Mouse (Mus musculus) midbrain, postnatal 0 days (tissue): ENCODE results near the gene Plbd2. TPM values are rescaled to one million over a fixed set of nuclear protein-coding genes. Genes with fewer than 3 reads are reported as not detected.

Experiments
- ATAC-seq: fragments of 200-750 bp; cut with Nextera tagmentation; 2 replicates; pipeline ENCODE4 v1.8.0; 2017; ENCODE audit warnings: moderate number of reproducible peaks, mild to moderate bottlenecking, moderate TSS enrichment, moderate library complexity; ENCODE audit not compliant: low FRiP score
- DNase-seq: peaks from one replicate; pipeline ENCODE4 v3.0.0-alpha.2; 2015; ENCODE audit warnings: low spot score
- H3K27ac ChIP-seq: fragments of 300-500 bp; sonication (generic); 2 replicates; pipeline ENCODE4 v1.5.1; 2014; ENCODE audit warnings: low read depth, mild to moderate bottlenecking, low read length, mixed read lengths
- H3K27me3 ChIP-seq: fragments of 300-500 bp; sonication (generic); 2 replicates; pipeline ENCODE4 v1.6.1; 2014; ENCODE audit warnings: low read length, control low read depth, mixed read lengths; ENCODE audit not compliant: insufficient read depth
- H3K36me3 ChIP-seq: fragments of 300-500 bp; sonication (generic); 2 replicates; pipeline ENCODE4 v1.6.1; 2014; ENCODE audit warnings: low read length, control low read depth, mixed read lengths; ENCODE audit not compliant: insufficient read depth
- H3K4me1 ChIP-seq: fragments of 300-500 bp; sonication (generic); 2 replicates; pipeline ENCODE4 v1.6.1; 2014; ENCODE audit warnings: mild to moderate bottlenecking, control low read depth, antibody characterized with exemption, low read length, mixed read lengths; ENCODE audit not compliant: insufficient read depth
- H3K4me2 ChIP-seq: fragments of 300-500 bp; sonication (generic); 2 replicates; pipeline ENCODE4 v1.6.1; 2014; ENCODE audit warnings: low read depth, mild to moderate bottlenecking, low read length, mixed read lengths; ENCODE audit not compliant: poor library complexity, severe bottlenecking
- H3K4me3 ChIP-seq: fragments of 300-500 bp; sonication (generic); 2 replicates; pipeline ENCODE4 v1.5.1; 2014; ENCODE audit warnings: low read depth, mild to moderate bottlenecking, low read length, moderate library complexity
- H3K9ac ChIP-seq: fragments of 300-500 bp; sonication (generic); replicated peaks from 2 replicates; pipeline ENCODE4 v1.6.1; 2014; ENCODE audit warnings: mild to moderate bottlenecking, low read length, moderate library complexity, mixed read lengths; ENCODE audit not compliant: poor library complexity, severe bottlenecking
- H3K9me3 ChIP-seq: fragments of 300-500 bp; sonication (generic); 2 replicates; pipeline ENCODE4 v1.6.1; 2016; ENCODE audit warnings: low read length, control low read depth
- CTCF ChIP-seq: IDR thresholded peaks from 2 replicates; pipeline ENCODE4 v1.5.1; 2016; ENCODE audit warnings: antibody characterized with exemption, mild to moderate bottlenecking
- WGBS: fragments of 180-500 bp; shearing (Covaris S2); extraction: QIAGEN DNeasy Blood & Tissue Kit; methylation state at CpG from one replicate; pipeline ENCODE4 v1.1.7; 2014; 5-methylcytosine and 5-hydroxymethylcytosine counted together
- polyA plus RNA-seq: library from polyadenylated mRNA; unstranded; fragments of >200 nt; fragmentation: Nextera tagmentation; extraction: Ambion mirVana; gene quantifications from 2 replicates; pipeline ENCODE4 v1.2.1, GENCODE M21; 2015
- total RNA-seq: library from RNA; depleted of rRNA; stranded (reverse); fragments of >200 nt; gene quantifications from 2 replicates; pipeline ENCODE4 v1.2.3, GENCODE M21; 2014

Plbd2 gene
- total and polyA plus RNA-seq, 2 experiments from 2014 or later, result 26.7 to 49.9 TPM

DNA sequence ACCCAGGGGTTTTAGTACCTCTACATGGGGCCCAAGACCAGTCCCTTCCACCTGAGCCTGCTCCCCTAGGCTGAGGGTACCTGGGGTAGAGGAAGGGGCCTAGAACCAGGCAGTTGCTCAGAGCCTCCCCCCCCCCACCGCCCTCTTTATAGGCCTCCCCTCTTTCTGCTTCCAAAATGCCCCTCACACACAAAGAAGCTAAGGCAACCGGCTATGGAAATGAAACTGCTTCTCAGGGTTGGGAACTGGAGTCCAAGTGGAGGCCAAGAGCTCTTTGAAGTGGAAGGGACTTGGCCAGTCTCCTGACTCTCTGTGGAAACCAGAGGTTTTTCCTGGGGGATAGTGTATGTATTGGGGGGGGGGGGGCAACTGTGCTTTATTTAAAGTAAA is 31.3 kb upstream of the Plbd2 start:
- DNase-seq, result peak; percentile 70
- peaks cover 12% of the 10 kb centered on the region for H3K36me3 ChIP-seq
- no peak for TF ChIP-seq CTCF
- no peak overlapping the region for H3K9ac ChIP-seq
- WGBS, result 58% methylated on average over 2 of the region's 2 CpGs
- ATAC-seq, result peak; percentile 58; the same call in 1 of the 2 replicates
- H3K4me3 ChIP-seq, result no peak overlapping the region
- no peaks in the 10 kb centered on the region for H3K27me3 ChIP-seq
- no peaks in the 10 kb centered on the region; the same call in 1 of the 2 replicates for H3K4me1 ChIP-seq
- no peak overlapping the region for H3K4me2 ChIP-seq
- H3K27ac ChIP-seq, result peak overlapping the region; percentile 26; the same call in 1 of the 2 replicates
- no peaks in the 10 kb centered on the region for H3K9me3 ChIP-seq

DNA sequence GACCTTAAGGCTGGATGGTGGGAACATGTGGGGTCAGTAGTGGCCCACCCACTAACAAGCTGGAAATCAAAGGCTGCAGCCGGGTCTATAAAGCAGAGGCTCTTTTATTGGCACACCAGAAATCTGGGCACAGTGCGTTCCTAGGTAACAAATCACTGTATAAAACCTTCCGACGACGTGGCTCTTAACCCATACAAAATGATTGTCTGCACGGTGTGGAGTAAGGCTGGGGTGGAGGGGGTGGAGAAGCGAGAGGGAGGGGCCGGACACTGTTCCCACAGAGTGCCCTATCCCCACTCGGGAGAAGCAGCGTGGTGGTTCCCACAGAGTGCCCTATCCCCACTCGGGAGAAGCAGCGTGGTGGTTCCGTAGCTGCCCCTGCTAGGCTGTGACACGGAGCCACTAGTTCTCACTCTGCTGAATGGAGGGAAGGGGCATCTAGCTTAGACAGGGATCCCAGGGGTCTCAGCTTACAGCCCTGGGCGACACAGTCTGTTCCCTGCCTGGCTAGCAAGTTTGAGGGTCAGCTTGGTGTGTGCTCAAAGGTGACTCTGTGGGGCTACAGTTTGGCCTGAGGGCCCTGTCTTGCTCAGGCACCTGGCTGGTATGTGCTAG is 30.8 kb upstream of the Plbd2 start:
- no peak; the same call in 1 of the 2 replicates for ATAC-seq
- Histone ChIP-seq H3K27ac (peak overlapping the region; percentile 26; the same call in 1 of the 2 replicates), H3K9ac (no peak overlapping the region), H3K27me3 (no peaks in the 10 kb centered on the region), H3K4me3 (no peak overlapping the region), H3K4me1 (no peaks in the 10 kb centered on the region; the same call in 1 of the 2 replicates), H3K9me3 (no peaks in the 10 kb centered on the region), H3K4me2 (no peak overlapping the region), H3K36me3 (peaks cover 10% of the 10 kb centered on the region)
- TF ChIP-seq CTCF, result no peak
- peak; percentile 51 for DNase-seq
- WGBS, result 48% methylated on average over 15 of the region's 15 CpGs

DNA sequence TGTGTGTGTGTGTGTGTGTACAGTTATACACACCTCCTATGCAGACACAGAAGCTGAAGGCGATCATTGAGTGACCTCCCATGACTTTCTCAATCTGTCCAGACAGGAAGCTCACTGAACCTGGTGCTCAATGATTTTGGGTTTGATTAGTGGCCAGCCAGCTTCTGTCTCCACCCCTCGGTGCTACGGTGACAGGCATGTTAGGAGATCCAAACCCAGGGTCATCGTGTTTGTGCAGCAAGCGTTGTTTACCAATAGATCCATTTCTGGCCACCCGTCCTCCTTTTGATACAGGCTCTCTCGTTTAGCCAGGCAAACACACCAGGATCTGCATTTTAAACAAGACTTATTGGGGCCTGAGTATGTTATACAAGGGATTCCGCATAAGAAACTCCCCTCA is 28.2 kb upstream of the Plbd2 start:
- ATAC-seq (no peak), DNase-seq (no peak)
- TF ChIP-seq CTCF, result no peak
- 89% methylated on average over 8 of the region's 8 CpGs for WGBS
- H3K9me3 ChIP-seq, result no peaks in the 10 kb centered on the region
- H3K27me3 ChIP-seq, result no peaks in the 10 kb centered on the region
- H3K4me3 ChIP-seq, result no peak overlapping the region
- H3K4me1 ChIP-seq, result no peaks in the 10 kb centered on the region; the same call in 1 of the 2 replicates
- no peaks in the 10 kb centered on the region for H3K36me3 ChIP-seq
- H3K27ac ChIP-seq, result no peak overlapping the region
- no peak overlapping the region for H3K9ac ChIP-seq
- H3K4me2 ChIP-seq, result no peak overlapping the region

DNA sequence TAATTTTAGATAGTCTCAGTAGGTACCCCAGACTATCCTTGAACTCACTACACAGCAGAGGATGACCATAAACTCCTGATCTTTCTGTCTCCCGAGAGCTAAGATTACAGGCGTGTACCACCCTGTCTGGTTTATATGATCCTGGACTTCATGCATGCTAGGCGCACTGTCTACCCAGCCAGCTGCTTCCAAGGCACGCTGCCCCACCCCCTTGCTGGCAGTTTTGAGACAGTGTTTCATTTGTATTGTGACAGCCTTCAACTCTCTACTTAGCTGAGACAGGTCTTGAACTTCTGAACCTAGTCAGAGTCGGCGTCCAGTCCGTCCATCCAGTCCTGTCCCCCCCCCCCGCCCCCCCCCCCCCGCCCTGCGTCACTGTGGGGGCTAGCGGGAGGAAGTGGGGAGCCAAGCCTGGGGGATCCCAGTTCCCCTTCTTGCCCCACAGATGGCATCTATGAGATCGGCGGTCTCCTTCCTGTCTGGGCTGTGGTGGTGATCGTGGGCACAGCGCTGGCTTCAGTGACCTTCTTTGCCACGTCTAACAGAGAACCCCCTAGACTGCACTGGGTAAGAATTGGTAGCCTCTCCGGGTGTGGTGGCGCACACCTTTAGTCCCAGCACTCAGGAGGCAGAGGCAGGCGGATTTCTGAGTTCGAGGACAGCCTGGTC is 24.0 kb upstream of the Plbd2 start:
- Histone ChIP-seq H3K9me3 (no peaks in the 10 kb centered on the region), H3K27me3 (no peaks in the 10 kb centered on the region), H3K4me3 (no peak overlapping the region), H3K4me2 (no peak overlapping the region), H3K27ac (no peak overlapping the region), H3K9ac (no peak overlapping the region), H3K36me3 (no peaks in the 10 kb centered on the region), H3K4me1 (no peaks in the 10 kb centered on the region)
- TF ChIP-seq CTCF, result no peak
- WGBS, result 93% methylated on average over 14 of the region's 20 CpGs
- ATAC-seq (no peak), DNase-seq (no peak)

DNA sequence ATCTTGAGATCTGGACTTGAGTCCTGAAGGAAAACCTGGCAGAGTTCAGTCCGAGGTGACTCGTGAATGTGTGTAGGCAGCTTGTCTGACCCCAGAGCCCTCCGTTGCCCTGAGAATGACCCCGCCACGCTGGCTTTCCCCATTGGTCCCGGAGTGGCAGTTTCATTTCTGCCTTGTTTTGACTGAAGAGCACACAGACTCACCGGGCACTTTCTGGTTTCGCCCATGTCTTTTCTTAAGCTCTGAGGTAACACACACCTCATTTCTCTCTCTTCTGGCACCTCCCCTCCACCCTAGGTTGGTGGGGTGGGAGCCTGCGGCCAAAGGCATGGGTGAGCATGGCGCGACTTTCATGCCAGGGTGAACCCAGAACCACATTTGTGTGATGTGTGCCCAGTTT is 22.9 kb upstream of the Plbd2 start:
- Histone ChIP-seq H3K27me3 (no peaks in the 10 kb centered on the region), H3K9ac (no peak overlapping the region), H3K36me3 (no peaks in the 10 kb centered on the region), H3K4me3 (no peak overlapping the region), H3K9me3 (no peaks in the 10 kb centered on the region), H3K4me2 (no peak overlapping the region), H3K4me1 (no peaks in the 10 kb centered on the region), H3K27ac (no peak overlapping the region)
- 86% methylated on average over 11 of the region's 11 CpGs for WGBS
- no peak for DNase-seq
- ATAC-seq, result no peak
- no peak for TF ChIP-seq CTCF

DNA sequence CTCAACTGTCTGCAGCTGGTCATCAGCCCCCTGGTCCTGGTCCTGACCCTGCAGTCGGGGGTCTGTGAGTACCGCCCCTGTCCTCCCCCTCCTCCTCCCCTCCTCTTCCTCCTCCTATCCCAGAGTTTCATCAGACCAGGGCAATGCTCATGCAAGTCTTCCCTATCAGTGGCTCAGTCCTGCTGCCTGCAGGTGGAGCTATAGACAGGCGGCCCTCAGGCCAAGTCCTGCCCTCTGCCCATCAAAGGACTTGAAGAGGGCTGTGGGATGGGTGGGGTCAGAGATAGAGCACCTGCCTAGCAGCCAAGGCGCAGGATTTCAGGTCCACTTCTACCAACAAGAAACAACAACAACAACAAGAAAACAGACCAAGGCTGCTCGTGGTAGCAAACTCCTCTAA is 22.3 kb upstream of the Plbd2 start:
- H3K27me3 ChIP-seq, result no peaks in the 10 kb centered on the region
- no peak overlapping the region for H3K27ac ChIP-seq
- 38% methylated on average over 5 of the region's 5 CpGs for WGBS
- no peak for DNase-seq
- no peaks in the 10 kb centered on the region for H3K4me1 ChIP-seq
- peak; percentile 65 for TF ChIP-seq CTCF
- no peak overlapping the region for H3K4me3 ChIP-seq
- no peaks in the 10 kb centered on the region for H3K9me3 ChIP-seq
- H3K36me3 ChIP-seq, result no peaks in the 10 kb centered on the region
- no peak overlapping the region for H3K9ac ChIP-seq
- no peak overlapping the region for H3K4me2 ChIP-seq
- ATAC-seq, result no peak
